Mouse (Mus musculus) limb, embryonic 14.5 days (tissue): Measurements from ENCODE around the gene Ptpn13. TPM values are rescaled to one million over a fixed set of nuclear protein-coding genes. Genes with fewer than 3 reads are reported as not detected.

Experiments used
- ATAC-seq: fragments of 200-750 bp; cut with Nextera tagmentation; 2 replicates; pipeline ENCODE4 v1.8.0; 2017; ENCODE audit warnings: low read depth, moderate number of reproducible peaks, moderate TSS enrichment; ENCODE audit not compliant: low FRiP score
- DNase-seq: peaks from one replicate; pipeline ENCODE4 v3.0.0-alpha.2; 2015; ENCODE audit warnings: low spot score
- H3K27ac ChIP-seq: fragments of 300-500 bp; sonication (generic); replicated peaks from 2 replicates; pipeline ENCODE4 v1.5.1; 2014; ENCODE audit warnings: low read depth, mild to moderate bottlenecking, low read length, moderate library complexity, mixed read lengths
- H3K27me3 ChIP-seq: fragments of 300-500 bp; sonication (generic); 2 replicates; pipeline ENCODE4 v1.6.1; 2014; ENCODE audit warnings: low read length, mixed read lengths; ENCODE audit not compliant: control insufficient read depth, insufficient read depth
- H3K36me3 ChIP-seq: fragments of 300-500 bp; sonication (generic); 2 replicates; pipeline ENCODE4 v1.6.1; 2014; ENCODE audit warnings: mild to moderate bottlenecking, low read length, moderate library complexity, mixed read lengths; ENCODE audit not compliant: control insufficient read depth, insufficient read depth
- H3K4me1 ChIP-seq: fragments of 300-500 bp; sonication (generic); 2 replicates; pipeline ENCODE4 v1.6.1; 2014; ENCODE audit warnings: antibody characterized with exemption, low read length, mixed read lengths; ENCODE audit not compliant: control insufficient read depth, insufficient read depth
- H3K4me2 ChIP-seq: fragments of 300-500 bp; sonication (generic); replicated peaks from 2 replicates; pipeline ENCODE4 v1.6.1; 2014; ENCODE audit warnings: low read depth, mild to moderate bottlenecking, low read length, moderate library complexity; ENCODE audit not compliant: severe bottlenecking
- H3K4me3 ChIP-seq: fragments of 300-500 bp; sonication (generic); replicated peaks from 2 replicates; pipeline ENCODE4 v1.5.1; 2014; ENCODE audit warnings: low read length
- H3K9ac ChIP-seq: fragments of 300-500 bp; sonication (generic); 2 replicates; pipeline ENCODE4 v1.6.1; 2014; ENCODE audit warnings: mild to moderate bottlenecking, low read depth, low read length, moderate library complexity; ENCODE audit not compliant: severe bottlenecking
- H3K9me3 ChIP-seq: fragments of 300-500 bp; sonication (generic); 2 replicates; pipeline ENCODE4 v1.6.1; 2016; ENCODE audit warnings: low read length; ENCODE audit not compliant: control insufficient read depth
- POLR2A ChIP-seq: fragments of 200-500 bp; IDR thresholded peaks from 2 replicates; pipeline ENCODE4 v1.8.0; 2012; ENCODE audit warnings: inconsistent platforms, mild to moderate bottlenecking, moderate library complexity, borderline replicate concordance; ENCODE audit not compliant: insufficient read depth, insufficient read length; ENCODE audit errors: extremely low read depth
- WGBS: fragments of 180-500 bp; shearing (Covaris S2); extraction: QIAGEN DNeasy Blood & Tissue Kit; methylation state at CpG from one replicate; pipeline ENCODE4 v1.1.7; 2014; 5-methylcytosine and 5-hydroxymethylcytosine counted together
- polyA plus RNA-seq, 2 experiments: library from polyadenylated mRNA; depleted of rRNA in 1 of 2; stranded (reverse) in 1 of 2; unstranded in 1 of 2; fragments of >200 nt; fragmentation: Nextera tagmentation in 1 of 2; extraction: Ambion mirVana in 1 of 2; gene quantifications; 2 replicates each; pipeline versions ENCODE4 v1.2.1 to v1.2.3; 2012 to 2014

Ptpn13 gene
- polyA plus RNA-seq, 2 experiments, result 23.7 to 25.8 TPM

GRCm38 (mm10) chr5:103598881-103599280 is 173.9 kb downstream of the Ptpn13 start:
- Histone ChIP-seq H3K27me3 (no peaks in the 10 kb centered on the region), H3K9ac (no peak overlapping the region), H3K27ac (no peak overlapping the region), H3K36me3 (no peaks in the 10 kb centered on the region), H3K4me3 (no peak overlapping the region), H3K4me2 (no peak overlapping the region), H3K9me3 (no peaks in the 10 kb centered on the region), H3K4me1 (peaks cover 26% of the 10 kb centered on the region)
- DNase-seq (peak; percentile 23), ATAC-seq (no peak)
- no peak for TF ChIP-seq POLR2A
- WGBS, result 62% methylated on average over 5 of the region's 5 CpGs

GRCm38 (mm10) chr5:103603115-103603893 is 178.3 kb downstream of the Ptpn13 start:
- Histone ChIP-seq H3K9ac (no peak overlapping the region), H3K27ac (no peak overlapping the region), H3K4me2 (no peak overlapping the region), H3K27me3 (no peaks in the 10 kb centered on the region), H3K36me3 (no peaks in the 10 kb centered on the region), H3K4me3 (no peak overlapping the region), H3K4me1 (peaks cover 15% of the 10 kb centered on the region), H3K9me3 (no peaks in the 10 kb centered on the region)
- TF ChIP-seq POLR2A, result no peak
- 77% methylated on average over 11 of the region's 11 CpGs for WGBS
- no peak for DNase-seq
- no peak for ATAC-seq

- H3K4me3 ChIP-seq, result no peak overlapping the region
- H3K9me3 ChIP-seq, result no peaks in the 10 kb centered on the region
These were observed 180.7 kb downstream of the Ptpn13 start for GRCm38 (mm10) chr5:103605707-103606106.

GRCm38 (mm10) chr5:103610148-103610547 is 185.2 kb downstream of the Ptpn13 start:
- ATAC-seq (no peak), DNase-seq (no peak)
- Histone ChIP-seq H3K4me1 (no peaks in the 10 kb centered on the region), H3K4me3 (no peak overlapping the region), H3K27me3 (no peaks in the 10 kb centered on the region), H3K9me3 (no peaks in the 10 kb centered on the region), H3K4me2 (no peak overlapping the region), H3K27ac (no peak overlapping the region), H3K36me3 (no peaks in the 10 kb centered on the region), H3K9ac (no peak overlapping the region)
- TF ChIP-seq POLR2A, result no peak
- 74% methylated on average over 5 of the region's 5 CpGs for WGBS

More at GRCm38 (mm10) chr5:103605707-103606106, 180.7 kb downstream of the Ptpn13 start:
- H3K27me3 ChIP-seq, result no peaks in the 10 kb centered on the region
- ATAC-seq (no peak), DNase-seq (no peak)
- H3K4me1 ChIP-seq, result 0 out of 2 replicates have a peak, but pooled peaks cover 6% of the 10 kb centered on the region
- no peak overlapping the region for H3K27ac ChIP-seq
- 79% methylated on average over 7 of the region's 7 CpGs for WGBS
- no peak overlapping the region for H3K4me2 ChIP-seq
- H3K9ac ChIP-seq, result no peak overlapping the region
- no peak for TF ChIP-seq POLR2A
- no peaks in the 10 kb centered on the region for H3K36me3 ChIP-seq

GRCm38 (mm10) chr5:103610856-103611472 is 186.0 kb downstream of the Ptpn13 start:
- H3K9ac ChIP-seq, result no peak overlapping the region
- H3K4me1 ChIP-seq, result no peaks in the 10 kb centered on the region
- no peak overlapping the region for H3K27ac ChIP-seq
- no peak overlapping the region for H3K4me3 ChIP-seq
- H3K36me3 ChIP-seq, result no peaks in the 10 kb centered on the region
- no peaks in the 10 kb centered on the region for H3K27me3 ChIP-seq
- WGBS, result 89% methylated on average over 10 of the region's 10 CpGs
- ATAC-seq (no peak), DNase-seq (no peak)
- no peak for TF ChIP-seq POLR2A
- H3K9me3 ChIP-seq, result no peaks in the 10 kb centered on the region
- H3K4me2 ChIP-seq, result no peak overlapping the region
